Mouse (Mus musculus) heart, adult 2 months (tissue): ENCODE results near the gene Fam189a1. TPM values are rescaled to one million over a fixed set of nuclear protein-coding genes. Genes with fewer than 3 reads are reported as not detected.

Experiments used
- DNase-seq, 2 experiments: peaks; one replicate each; pipeline ENCODE4 v3.0.0; 2021
- H3K27ac ChIP-seq: fragments of 200-600 bp; 2 replicates; pipeline ENCODE4 v1.8.1; 2022
- H3K27me3 ChIP-seq: fragments of 200-500 bp; 2 replicates; pipeline ENCODE4 v1.6.1; 2012; ENCODE audit warnings: mild to moderate bottlenecking, low read length, inconsistent platforms, mixed read lengths; ENCODE audit not compliant: control insufficient read depth, insufficient read depth
- H3K36me3 ChIP-seq: fragments of 200-500 bp; 2 replicates; pipeline ENCODE4 v1.6.1; 2012; ENCODE audit warnings: low read length, inconsistent platforms; ENCODE audit not compliant: control insufficient read depth, insufficient read depth
- H3K4me1 ChIP-seq: fragments of 200-500 bp; 2 replicates; pipeline ENCODE4 v1.6.1; 2011; ENCODE audit warnings: low read length; ENCODE audit not compliant: control insufficient read depth, insufficient read depth
- H3K4me3 ChIP-seq: fragments of 200-600 bp; 2 replicates; pipeline ENCODE4 v1.8.1; 2022
- H3K79me2 ChIP-seq: fragments of 200-500 bp; replicated peaks from 2 replicates; pipeline ENCODE4 v1.6.1; 2012; ENCODE audit warnings: mild to moderate bottlenecking, inconsistent platforms, low read length, moderate library complexity, mixed read lengths; ENCODE audit not compliant: control insufficient read depth, insufficient read depth
- H3K9ac ChIP-seq: fragments of 200-500 bp; 2 replicates; pipeline ENCODE4 v1.6.1; 2012; ENCODE audit warnings: low read depth, mild to moderate bottlenecking, control low read depth, inconsistent platforms, low read length, mixed read lengths
- CTCF ChIP-seq: fragments of 200-600 bp; IDR thresholded peaks from 2 replicates; pipeline ENCODE4 v1.8.1; 2022; ENCODE audit warnings: antibody characterized with exemption, mild to moderate bottlenecking, moderate library complexity
- EP300 ChIP-seq: fragments of 200-500 bp; IDR thresholded peaks from 2 replicates; pipeline ENCODE4 v1.6.1; 2011; ENCODE audit warnings: low read depth, low read length, control low read depth; ENCODE audit not compliant: insufficient read depth
- POLR2A ChIP-seq: fragments of 200-500 bp; IDR thresholded peaks from 2 replicates; pipeline ENCODE4 v1.6.1; 2011; ENCODE audit warnings: mild to moderate bottlenecking, low read depth, low read length, control low read depth; ENCODE audit not compliant: insufficient read depth
- WGBS: fragments of 180-500 bp; shearing (Covaris S2); methylation state at CpG from one replicate; pipeline ENCODE4 v1.1.7; 2018; 5-methylcytosine and 5-hydroxymethylcytosine counted together
- intact Hi-C: fragments of 180-260 bp; cut with DNase I; formaldehyde crosslinking; loops from one replicate; pipeline ENCODE4 v1.15.1; 2025
- polyA plus RNA-seq: library from polyadenylated mRNA; depleted of rRNA; stranded (reverse); fragments of >200 nt; gene quantifications from 2 replicates; pipeline ENCODE4 v1.2.3, GENCODE M21; 2012
- total RNA-seq, 2 experiments: library from RNA; stranded (reverse); gene quantifications; 2 replicates each; pipeline ENCODE4 v1.2.3; 2021

The Fam189a1 gene
- total and polyA plus RNA-seq, 3 experiments, result 0.64 TPM; not detected in 2

GRCm38 (mm10) chr7:65046690-65047089 lies 109.7 kb downstream of the Fam189a1 start:
- Histone ChIP-seq H3K79me2 (no peaks in the 10 kb centered on the region), H3K27me3 (no peaks in the 10 kb centered on the region), H3K4me3 (no peak overlapping the region), H3K36me3 (no peaks in the 10 kb centered on the region), H3K27ac (no peak overlapping the region), H3K9ac (no peak overlapping the region), H3K4me1 (no peaks in the 10 kb centered on the region)
- TF ChIP-seq POLR2A (no peak), EP300 (no peak), CTCF (no peak)
- intact Hi-C loops, result no loop called here
- WGBS, result 70% methylated on average over 4 of the region's 4 CpGs
- no peak for DNase-seq

GRCm38 (mm10) chr7:65044280-65044679 lies 112.1 kb downstream of the Fam189a1 start:
- H3K4me1 ChIP-seq, result no peaks in the 10 kb centered on the region
- no peak overlapping the region for H3K9ac ChIP-seq
- H3K79me2 ChIP-seq, result no peaks in the 10 kb centered on the region
- H3K27ac ChIP-seq, result no peak overlapping the region
- H3K27me3 ChIP-seq, result no peaks in the 10 kb centered on the region
- intact Hi-C loops, result no loop called here
- no peak for TF ChIP-seq EP300
- TF ChIP-seq POLR2A, result no peak
- TF ChIP-seq CTCF, result no peak
- no peak overlapping the region for H3K4me3 ChIP-seq
- DNase-seq, result no peak
- WGBS, result 70% methylated on average over 6 of the region's 6 CpGs
- H3K36me3 ChIP-seq, result no peaks in the 10 kb centered on the region

GRCm38 (mm10) chr7:65041106-65041505 lies 115.3 kb downstream of the Fam189a1 start:
- H3K36me3 ChIP-seq, result no peaks in the 10 kb centered on the region
- no peaks in the 10 kb centered on the region for H3K27me3 ChIP-seq
- H3K4me1 ChIP-seq, result no peaks in the 10 kb centered on the region
- WGBS, result 93% methylated on average over 7 of the region's 7 CpGs
- intact Hi-C loops, result no loop called here
- no peak for DNase-seq
- no peaks in the 10 kb centered on the region for H3K79me2 ChIP-seq
- H3K27ac ChIP-seq, result no peak overlapping the region
- H3K4me3 ChIP-seq, result no peak overlapping the region
- TF ChIP-seq EP300 (no peak), POLR2A (no peak), CTCF (no peak)
- no peak overlapping the region for H3K9ac ChIP-seq

GRCm38 (mm10) chr7:65031741-65032140 lies 124.6 kb downstream of the Fam189a1 start:
- H3K9ac ChIP-seq, result no peak overlapping the region
- no peak overlapping the region for H3K4me3 ChIP-seq
- TF ChIP-seq CTCF, result no peak
- TF ChIP-seq POLR2A, result no peak
- TF ChIP-seq EP300, result no peak
- no peaks in the 10 kb centered on the region for H3K79me2 ChIP-seq
- WGBS, result 71% methylated on average over 7 of the region's 7 CpGs
- H3K27ac ChIP-seq, result no peak overlapping the region
- no peaks in the 10 kb centered on the region for H3K27me3 ChIP-seq
- no peaks in the 10 kb centered on the region for H3K36me3 ChIP-seq
- intact Hi-C loops, result no loop called here
- H3K4me1 ChIP-seq, result no peaks in the 10 kb centered on the region
- no peak for DNase-seq

DNA sequence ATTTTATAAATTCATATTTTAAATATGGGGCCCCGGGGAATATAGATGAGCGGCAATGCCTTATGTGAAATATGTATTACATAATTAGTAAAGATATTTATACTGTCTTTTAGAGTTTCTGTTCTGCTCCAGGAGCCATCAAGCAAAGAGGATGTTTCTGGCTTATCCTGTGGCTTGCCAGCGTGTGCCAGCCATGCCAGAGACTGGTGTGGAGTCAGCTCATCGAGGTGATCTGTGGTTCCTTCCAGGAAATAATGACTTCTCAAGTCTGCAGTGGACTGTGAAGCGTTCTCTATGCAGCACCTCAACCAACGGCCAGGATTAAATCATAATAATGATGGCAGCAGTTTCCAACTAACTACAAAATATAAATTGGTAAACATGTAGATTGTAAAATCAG lies 125.2 kb downstream of the Fam189a1 start:
- H3K9ac ChIP-seq, result no peak overlapping the region
- no peaks in the 10 kb centered on the region for H3K27me3 ChIP-seq
- no peaks in the 10 kb centered on the region for H3K79me2 ChIP-seq
- intact Hi-C loops, result no loop called here
- no peak overlapping the region for H3K27ac ChIP-seq
- TF ChIP-seq CTCF (no peak), POLR2A (no peak), EP300 (no peak)
- no peak overlapping the region for H3K4me3 ChIP-seq
- WGBS, result 80% methylated on average over 6 of the region's 6 CpGs
- no peaks in the 10 kb centered on the region for H3K36me3 ChIP-seq
- no peak for DNase-seq
- no peaks in the 10 kb centered on the region for H3K4me1 ChIP-seq

DNA sequence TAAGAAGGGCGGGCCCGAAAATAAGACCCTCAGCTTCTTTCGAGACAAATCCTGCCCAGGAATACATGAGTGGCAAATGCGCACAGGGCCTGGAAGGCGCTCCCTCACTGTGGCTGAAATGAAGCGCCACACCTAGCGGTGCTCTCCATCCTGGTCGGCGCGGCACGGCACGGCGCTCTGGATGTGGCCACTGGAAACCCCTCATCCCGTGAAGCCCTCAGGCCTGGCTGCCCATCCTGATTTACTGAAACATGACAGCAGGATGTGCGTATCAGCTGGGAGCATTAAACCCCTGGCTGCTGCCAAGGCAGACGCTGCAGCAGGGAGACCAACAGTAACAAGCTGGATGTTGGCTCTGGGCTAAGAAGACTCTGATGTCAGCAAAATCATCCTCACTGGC lies 126.4 kb downstream of the Fam189a1 start:
- H3K4me1 ChIP-seq, result no peaks in the 10 kb centered on the region
- H3K79me2 ChIP-seq, result no peaks in the 10 kb centered on the region
- intact Hi-C loops, result no loop called here
- H3K4me3 ChIP-seq, result no peak overlapping the region
- no peaks in the 10 kb centered on the region for H3K36me3 ChIP-seq
- H3K9ac ChIP-seq, result no peak overlapping the region
- H3K27me3 ChIP-seq, result no peaks in the 10 kb centered on the region
- TF ChIP-seq CTCF, result no peak
- no peak for TF ChIP-seq EP300
- no peak for TF ChIP-seq POLR2A
- 84% methylated on average over 16 of the region's 16 CpGs for WGBS
- no peak for DNase-seq
- no peak overlapping the region for H3K27ac ChIP-seq
